Mouse (Mus musculus): Measurements from ENCODE around the gene Yars.

Yars gene

DNA sequence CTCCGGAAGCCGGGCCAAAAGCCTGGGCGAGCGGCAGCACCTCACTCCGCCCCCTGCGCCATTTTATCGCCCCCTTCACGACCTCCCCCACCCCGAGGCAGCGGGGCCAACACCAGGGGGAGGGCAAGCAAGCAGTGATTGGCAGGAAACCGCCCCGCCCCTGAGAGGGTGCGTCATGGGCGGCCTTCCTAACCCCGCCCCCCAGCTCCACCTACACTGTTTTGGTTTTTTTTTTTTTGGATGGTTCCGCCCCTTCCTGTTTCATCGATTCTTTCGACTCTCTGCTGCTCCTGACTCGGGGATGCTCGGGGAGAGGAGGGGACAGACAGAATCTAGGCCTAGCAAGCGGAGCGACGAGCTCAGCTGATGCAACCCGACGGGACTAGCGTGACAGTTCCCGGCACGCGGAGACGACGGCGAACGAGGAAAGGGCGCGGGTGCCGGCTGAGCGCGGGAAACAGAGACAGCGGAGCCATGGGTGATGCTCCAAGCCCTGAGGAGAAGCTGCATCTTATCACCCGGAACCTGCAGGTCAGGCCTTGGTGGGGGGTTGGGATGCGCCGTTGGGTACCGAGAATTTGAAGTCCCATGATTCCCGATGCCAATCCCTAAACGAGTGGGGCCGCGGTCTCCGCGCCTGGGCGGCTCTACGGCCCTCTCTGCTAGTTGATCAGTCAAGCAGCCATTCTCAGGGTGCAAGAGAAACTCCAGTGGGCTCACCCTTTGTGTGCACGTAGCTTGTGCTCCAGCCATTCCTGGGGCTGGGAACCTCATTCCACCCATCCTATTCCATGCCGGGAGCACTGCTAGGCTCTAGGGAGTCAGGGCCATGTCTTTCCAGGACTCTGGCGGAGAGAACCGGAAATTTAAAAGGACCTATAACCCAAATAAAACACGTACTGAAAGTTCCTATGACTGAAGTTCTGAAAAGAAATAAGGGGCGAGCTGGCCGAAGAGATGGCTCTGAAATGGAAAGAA is at the start of gene Yars, which contains the start of gene S100pbp:
Yars (plus strand) TSS at position 219 of the 978 bp plus-strand sequence.
S100pbp (minus strand) TSS at position 186 of the 978 bp plus-strand sequence.
- DNase-seq (ENCODE audit: extremely low read depth, low read depth, low spot score) = peak; percentile 81

GRCm38 (mm10) chr4:129140808-129141207 is 48.8 kb upstream of the Yars start:
- DNase-seq (ENCODE audit: extremely low read depth, low read depth, low spot score) = no peak

DNA sequence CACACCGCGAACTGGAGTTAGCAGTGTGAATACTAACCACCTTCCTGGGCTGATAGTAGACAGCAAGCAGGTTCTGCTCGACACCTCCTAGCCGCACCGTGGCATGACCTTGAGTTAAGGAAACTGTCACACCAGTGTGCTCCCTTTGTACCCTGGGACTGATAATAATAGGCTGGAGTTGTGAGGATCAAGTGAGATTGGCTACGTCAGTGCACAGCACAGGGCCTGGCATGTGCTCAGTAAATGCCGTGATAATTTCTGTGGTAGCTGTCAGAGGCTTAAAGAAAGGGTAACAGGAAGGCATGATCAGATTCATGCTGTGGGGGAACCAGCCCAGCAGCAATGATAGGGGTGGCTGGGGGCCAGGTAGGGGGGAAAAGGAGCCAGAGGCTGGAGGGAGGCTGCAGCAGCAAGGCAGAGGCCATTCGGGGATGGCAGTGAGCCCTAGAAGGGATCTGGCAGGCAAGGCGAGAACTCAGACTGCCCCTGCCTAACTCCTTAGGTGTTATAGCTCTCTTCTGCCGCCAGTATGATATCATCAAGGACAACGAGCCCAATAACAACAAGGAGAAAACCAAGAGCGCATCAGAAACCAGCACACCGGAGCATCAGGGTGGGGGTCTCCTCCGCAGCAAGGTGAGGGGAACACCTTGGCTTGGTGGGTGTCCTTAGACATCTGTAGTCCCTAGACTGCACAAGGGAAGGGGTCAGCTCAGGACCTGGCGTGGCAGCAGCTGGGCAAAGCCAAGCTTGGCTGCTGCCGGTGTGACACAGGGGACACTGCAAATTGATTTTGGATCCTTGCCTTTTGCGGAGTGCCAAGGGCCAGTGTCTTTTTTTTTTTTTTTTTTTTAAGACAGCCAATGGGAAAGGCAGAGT is 47.8 kb upstream of the Yars start:
- DNase-seq (ENCODE audit: extremely low read depth, low read depth, low spot score) = no peak

GRCm38 (mm10) chr4:129142439-129143045 is 47.0 kb upstream of the Yars start:
- DNase-seq (ENCODE audit: extremely low read depth, low read depth, low spot score) = no peak

DNA sequence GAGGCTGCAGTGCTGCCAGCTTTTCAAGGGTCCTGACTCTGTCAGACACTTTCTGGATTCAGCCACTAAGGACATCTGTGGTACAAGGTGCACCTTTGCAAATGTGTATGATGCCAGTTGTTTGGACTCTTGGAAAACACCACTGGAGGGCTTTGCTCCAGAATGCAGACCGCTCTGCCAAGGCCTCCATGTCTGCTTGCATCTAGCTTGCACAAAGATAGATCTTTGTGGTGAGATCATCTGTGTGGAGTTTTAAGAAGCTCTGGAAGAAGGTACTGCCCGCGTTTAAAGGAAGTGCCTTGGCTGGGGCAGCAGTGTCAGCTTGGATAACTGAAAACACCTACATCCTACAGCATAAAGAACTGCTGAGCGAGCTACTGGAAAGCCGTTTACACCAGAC is 46.1 kb upstream of the Yars start:
- no peak for DNase-seq (ENCODE audit: extremely low read depth, low read depth, low spot score)

- DNase-seq (ENCODE audit: extremely low read depth, low read depth, low spot score) = no peak
These were observed 44.9 kb upstream of the Yars start for GRCm38 (mm10) chr4:129144401-129145367.

DNA sequence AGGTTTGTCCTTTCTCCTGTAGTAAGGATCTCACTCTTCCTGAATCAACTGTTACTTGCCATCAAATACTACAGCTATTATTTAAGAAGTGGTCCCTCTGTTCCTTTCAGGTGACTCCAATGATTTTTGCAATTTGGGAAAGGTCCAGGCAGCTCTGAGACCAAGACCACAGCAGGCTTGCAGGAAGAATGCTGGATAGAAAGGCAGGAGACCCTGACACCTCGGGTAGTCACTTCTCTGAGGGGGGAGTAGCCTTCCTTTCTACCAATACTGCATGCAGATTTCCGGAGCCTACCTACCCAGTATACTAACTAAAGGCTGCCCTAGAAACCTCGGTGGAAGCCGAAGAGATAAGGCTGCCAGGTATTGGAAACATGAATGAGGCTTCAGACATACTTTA is 44.1 kb upstream of the Yars start:
- no peak for DNase-seq (ENCODE audit: extremely low read depth, low read depth, low spot score)

GRCm38 (mm10) chr4:129145943-129146342 is 43.6 kb upstream of the Yars start:
- DNase-seq (ENCODE audit: extremely low read depth, low read depth, low spot score) = no peak

- DNase-seq (ENCODE audit: extremely low read depth, low read depth, low spot score) = no peak
These were observed 43.2 kb upstream of the Yars start for GRCm38 (mm10) chr4:129146392-129146791.

GRCm38 (mm10) chr4:129147552-129148103 is 41.9 kb upstream of the Yars start:
- no peak for DNase-seq (ENCODE audit: extremely low read depth, low read depth, low spot score)

- no peak for DNase-seq (ENCODE audit: extremely low read depth, low read depth, low spot score)
These were observed 40.2 kb upstream of the Yars start for GRCm38 (mm10) chr4:129149321-129149720.

GRCm38 (mm10) chr4:129151276-129151811 is 38.2 kb upstream of the Yars start:
- no peak for DNase-seq (ENCODE audit: extremely low read depth, low read depth, low spot score)

GRCm38 (mm10) chr4:129157541-129157940 is 32.0 kb upstream of the Yars start:
- no peak for DNase-seq (ENCODE audit: extremely low read depth, low read depth, low spot score)

DNA sequence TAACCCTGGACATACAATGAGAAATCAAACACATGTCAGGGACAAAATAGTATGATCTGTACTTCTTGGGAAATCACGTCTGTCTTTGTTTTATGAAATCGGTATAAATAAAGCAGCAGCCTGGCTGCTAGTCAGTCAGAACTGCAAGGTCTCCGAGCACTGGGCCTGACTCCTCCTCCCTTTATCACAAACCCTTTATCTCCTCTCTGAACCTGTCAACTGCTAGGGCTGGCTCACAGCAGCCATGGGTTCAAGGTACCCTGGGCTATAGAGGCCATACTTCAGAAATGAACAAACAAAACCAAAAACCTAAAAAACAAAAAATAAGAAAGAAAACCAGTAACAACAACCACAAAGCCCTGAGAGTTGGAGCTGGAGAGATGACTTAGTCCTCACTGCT is 31.0 kb upstream of the Yars start:
- no peak for DNase-seq (ENCODE audit: extremely low read depth, low read depth, low spot score)

DNA sequence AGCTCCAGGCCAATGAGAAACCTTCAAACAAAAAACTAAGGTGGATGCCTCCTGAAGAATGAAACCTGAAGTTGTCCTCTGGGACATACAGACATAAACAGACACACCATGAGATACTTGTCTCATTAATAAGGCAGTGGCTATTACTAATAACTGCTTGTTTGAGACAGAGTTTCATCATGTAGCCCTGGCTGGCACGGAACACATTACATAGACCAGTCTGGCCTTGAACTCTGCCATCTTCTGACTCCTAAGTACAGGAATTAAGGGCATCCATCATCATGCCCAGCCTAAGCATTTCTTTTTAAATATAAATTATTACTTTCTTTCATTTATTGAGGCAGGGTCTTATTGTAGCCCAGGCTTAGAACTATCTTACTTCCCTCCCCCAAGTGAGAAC is 28.5 kb upstream of the Yars start:
- DNase-seq (ENCODE audit: extremely low read depth, low read depth, low spot score) = no peak

DNA sequence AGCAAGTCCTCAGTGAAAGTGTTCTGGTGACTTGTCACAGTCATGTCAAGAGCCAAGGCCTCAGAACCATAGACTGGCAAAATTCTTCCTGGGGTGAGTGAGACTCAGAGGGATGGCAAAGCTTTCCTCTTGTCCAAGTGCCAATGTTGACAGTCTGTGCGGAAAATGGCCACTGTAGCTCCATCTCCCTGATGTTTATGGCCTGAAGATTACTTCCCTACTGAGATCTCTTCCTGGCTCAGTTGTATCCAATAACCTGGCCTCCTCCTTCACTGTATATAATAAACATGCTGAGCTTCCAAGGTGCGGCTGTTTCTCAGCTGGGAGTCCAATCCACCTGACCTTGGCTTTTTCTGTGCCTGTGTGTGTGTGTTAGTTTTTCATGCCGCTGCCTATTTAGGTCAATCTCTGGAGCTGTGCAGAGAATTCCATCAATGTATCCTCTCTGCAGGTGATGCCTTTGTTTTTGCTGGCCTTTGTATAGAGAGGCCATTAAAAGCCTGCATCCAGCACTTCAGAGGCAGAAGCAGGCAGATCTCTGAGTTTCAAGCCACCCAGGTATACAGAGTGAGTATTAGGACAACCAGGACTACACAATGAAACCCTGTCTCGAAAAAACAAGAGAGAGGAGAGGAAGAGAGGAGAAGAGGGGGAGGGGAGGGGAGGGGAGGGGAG is 27.8 kb upstream of the Yars start:
- no peak for DNase-seq (ENCODE audit: extremely low read depth, low read depth, low spot score)

DNA sequence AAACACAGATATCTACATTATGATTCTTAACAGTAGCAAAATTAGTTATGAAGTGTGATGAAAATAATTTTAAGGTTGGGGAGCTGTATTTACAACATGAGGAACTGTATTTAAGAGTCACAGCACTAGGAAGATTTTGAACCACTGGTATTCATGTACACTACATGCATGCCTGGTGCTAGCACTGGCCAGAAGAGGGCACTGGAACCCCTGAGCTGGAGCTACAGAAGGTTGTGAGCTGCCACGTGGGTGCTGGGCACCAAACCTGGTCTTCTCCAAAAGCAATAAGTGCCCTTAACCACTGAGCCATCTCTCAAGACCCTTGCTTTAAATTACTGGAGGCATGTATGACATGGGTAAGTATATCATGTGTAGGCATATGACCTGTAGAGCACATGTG is 17.0 kb upstream of the Yars start:
- no peak for DNase-seq (ENCODE audit: extremely low read depth, low read depth, low spot score)

GRCm38 (mm10) chr4:129179560-129179959 is 10.0 kb upstream of the Yars start:
- DNase-seq (ENCODE audit: extremely low read depth, low read depth, low spot score) = no peak

Measured in fat pad, adult 2 months (tissue).